Mouse (Mus musculus) liver, embryonic 14.5 days (tissue): ENCODE measurements around the gene Gja5. TPM values are rescaled to one million over a fixed set of nuclear protein-coding genes. Genes with fewer than 3 reads are reported as not detected.
A peak's percentile ranks its signal among the peaks of the same experiment; 100 is the strongest.
"Not testable (repeated sequence)": the region's sequence is repeated elsewhere in the genome, so short reads cannot be mapped to it uniquely, and the experiment has no call there.

Experiments
- ATAC-seq: fragments of 200-750 bp; cut with Nextera tagmentation; 2 replicates; pipeline ENCODE4 v1.8.0; 2017; ENCODE audit warnings: moderate number of reproducible peaks, mild to moderate bottlenecking, moderate library complexity; ENCODE audit not compliant: insufficient read depth
- DNase-seq, 3 experiments: peaks; one replicate each; pipeline ENCODE4 v3.0.0-alpha.2; 2012 to 2013; ENCODE audit warnings: low read depth in 3 of 3, low spot score in 3 of 3
- H3K27ac ChIP-seq: fragments of 300-500 bp; sonication (generic); 2 replicates; pipeline ENCODE4 v1.5.1; 2014; ENCODE audit warnings: moderate library complexity, mild to moderate bottlenecking, control low read depth, inconsistent platforms
- H3K27me3 ChIP-seq: fragments of 300-500 bp; sonication (generic); 2 replicates; pipeline ENCODE4 v1.6.1; 2014; ENCODE audit warnings: mild to moderate bottlenecking, low read length, moderate library complexity; ENCODE audit not compliant: control insufficient read depth, insufficient read depth
- H3K36me3 ChIP-seq: fragments of 300-500 bp; sonication (generic); replicated peaks from 2 replicates; pipeline ENCODE4 v1.6.1; 2014; ENCODE audit warnings: low read depth; ENCODE audit not compliant: control insufficient read depth, insufficient read depth
- H3K4me1 ChIP-seq, 2 experiments: fragments of 200-500 bp in 1 of 2; fragments of 300-500 bp in 1 of 2; sonication (generic) in 1 of 2; replicated peaks; 2 replicates each; pipeline ENCODE4 v1.6.1; 2012 to 2014; ENCODE audit warnings: antibody characterized with exemption in 1 of 2, inconsistent platforms in 1 of 2, low read length in 1 of 2; ENCODE audit not compliant: control insufficient read depth in 2 of 2, insufficient read depth in 2 of 2
- H3K4me2 ChIP-seq: fragments of 300-500 bp; sonication (generic); 2 replicates; pipeline ENCODE4 v1.6.1; 2014; ENCODE audit warnings: low read depth, mild to moderate bottlenecking, control low read depth, moderate library complexity
- H3K4me3 ChIP-seq, 2 experiments: fragments of 200-500 bp in 1 of 2; fragments of 300-500 bp in 1 of 2; sonication (generic) in 1 of 2; 2 replicates each; pipeline ENCODE4 v1.5.1; 2012 to 2014; ENCODE audit warnings: low read depth in 2 of 2, low read length in 2 of 2, mild to moderate bottlenecking in 2 of 2, control low read depth in 1 of 2, inconsistent platforms in 1 of 2, moderate library complexity in 1 of 2; ENCODE audit not compliant: insufficient read depth in 1 of 2
- H3K9ac ChIP-seq: fragments of 300-500 bp; sonication (generic); replicated peaks from 2 replicates; pipeline ENCODE4 v1.6.1; 2014; ENCODE audit warnings: mild to moderate bottlenecking, control low read depth, moderate library complexity
- H3K9me3 ChIP-seq: fragments of 300-500 bp; sonication (generic); 2 replicates; pipeline ENCODE4 v1.6.1; 2016; ENCODE audit warnings: low read length, mixed read lengths; ENCODE audit not compliant: control insufficient read depth
- CTCF ChIP-seq: IDR thresholded peaks from 2 replicates; pipeline ENCODE4 v1.5.1; 2016; ENCODE audit warnings: antibody characterized with exemption, low read depth, control low read depth
- EP300 ChIP-seq: IDR thresholded peaks from 2 replicates; pipeline ENCODE4 v1.6.1; 2016; ENCODE audit warnings: antibody characterized with exemption, low read depth
- WGBS: fragments of 180-500 bp; shearing (Covaris S2); extraction: QIAGEN DNeasy Blood & Tissue Kit; methylation state at CpG from one replicate; pipeline ENCODE4 v1.1.7; 2014; ENCODE audit not compliant: insufficient replicate concordance; 5-methylcytosine and 5-hydroxymethylcytosine counted together
- polyA plus RNA-seq, 2 experiments: library from polyadenylated mRNA; depleted of rRNA in 1 of 2; stranded (reverse) in 1 of 2; unstranded in 1 of 2; fragments of >200 nt; fragmentation: Nextera tagmentation in 1 of 2; extraction: Ambion mirVana in 1 of 2; gene quantifications; 2 replicates each; pipeline versions ENCODE4 v1.2.1 to v1.2.3; 2012 to 2014

Gja5 gene
- polyA plus RNA-seq, 2 experiments, result 0.58 to 1.5 TPM

- DNase-seq, result no peak
- no peaks in the 10 kb centered on the region for H3K27me3 ChIP-seq
- no peaks in the 10 kb centered on the region for H3K9me3 ChIP-seq
- H3K27ac ChIP-seq, result no peak overlapping the region
- H3K4me3 ChIP-seq, result no peak overlapping the region
- no peaks in the 10 kb centered on the region for H3K36me3 ChIP-seq
- no peaks in the 10 kb centered on the region for H3K4me1 ChIP-seq
- no peak overlapping the region for H3K9ac ChIP-seq
- no peak overlapping the region for H3K4me2 ChIP-seq
- WGBS, result 51% methylated on average over 6 of the region's 6 CpGs
- no peak for TF ChIP-seq EP300
- no peak for TF ChIP-seq CTCF
- ATAC-seq, result no peak
Measured at GRCm38 (mm10) chr3:97064046-97064445, 159.6 kb downstream of the Gja5 start.

DNA sequence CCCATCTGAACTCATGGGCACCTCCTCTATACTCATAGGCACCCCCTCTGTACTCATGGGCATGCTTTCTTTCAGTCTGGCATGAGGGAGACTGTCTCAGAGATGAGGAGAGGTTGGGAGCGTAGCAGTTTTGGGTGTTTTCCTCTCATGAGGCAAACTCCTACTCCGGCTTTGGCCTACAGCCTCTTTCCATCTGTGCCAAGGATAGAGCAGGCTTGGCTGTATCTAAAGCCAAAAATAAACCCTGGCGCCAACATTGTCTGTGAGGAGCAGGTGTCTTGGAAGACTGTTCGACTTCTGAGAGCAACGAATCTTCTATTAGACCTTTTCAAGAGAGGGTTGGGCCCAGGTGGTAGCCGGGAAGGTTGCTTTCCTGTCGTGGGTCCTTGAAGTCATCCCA, 165.1 kb downstream of the Gja5 start:
- not testable (repeated sequence) for H3K36me3 ChIP-seq, H3K4me1 ChIP-seq, H3K27ac ChIP-seq, H3K4me2 ChIP-seq, H3K27me3 ChIP-seq, ATAC-seq, H3K9ac ChIP-seq, DNase-seq, H3K4me3 ChIP-seq, H3K9me3 ChIP-seq
- WGBS, result 66% methylated on average over 6 of the region's 7 CpGs

- H3K27ac ChIP-seq, H3K27me3 ChIP-seq, H3K9ac ChIP-seq, DNase-seq, ATAC-seq, H3K4me2 ChIP-seq, H3K4me3 ChIP-seq, H3K4me1 ChIP-seq, H3K9me3 ChIP-seq, H3K36me3 ChIP-seq: not testable (repeated sequence)
- 58% methylated on average over 9 of the region's 9 CpGs for WGBS
Measured at GRCm38 (mm10) chr3:97071916-97072315, 167.4 kb downstream of the Gja5 start.

- ATAC-seq, DNase-seq: not testable (repeated sequence)
Measured at GRCm38 (mm10) chr3:97072361-97072760, 167.9 kb downstream of the Gja5 start.

GRCm38 (mm10) chr3:97075744-97076350, 171.4 kb downstream of the Gja5 start:
- H3K36me3 ChIP-seq, ATAC-seq: not testable (repeated sequence)

More at GRCm38 (mm10) chr3:97072361-97072760, 167.9 kb downstream of the Gja5 start:
- not testable (repeated sequence) for H3K36me3 ChIP-seq, H3K4me2 ChIP-seq, H3K4me3 ChIP-seq, H3K9me3 ChIP-seq, H3K4me1 ChIP-seq, H3K27ac ChIP-seq, H3K27me3 ChIP-seq, H3K9ac ChIP-seq
- WGBS, result 54% methylated on average over 5 of the region's 5 CpGs

GRCm38 (mm10) chr3:97076412-97076811, 171.9 kb downstream of the Gja5 start:
- Histone ChIP-seq H3K9me3 (no peaks in the 10 kb centered on the region), H3K27ac (no peak overlapping the region), H3K4me2 (no peak overlapping the region), H3K4me1 (no peaks in the 10 kb centered on the region; a peak in 1 of 4 replicates), H3K27me3 (no peaks in the 10 kb centered on the region), H3K9ac (no peak overlapping the region), H3K36me3 (no peaks in the 10 kb centered on the region), H3K4me3 (no peak overlapping the region; a peak in 1 of 4 replicates)
- peak; percentile 65 for TF ChIP-seq CTCF
- TF ChIP-seq EP300, result no peak
- ATAC-seq, result no peak
- no peak for DNase-seq
- 26% methylated on average over 6 of the region's 6 CpGs for WGBS

More at GRCm38 (mm10) chr3:97075744-97076350, 171.4 kb downstream of the Gja5 start:
- not testable (repeated sequence) for H3K9me3 ChIP-seq, H3K4me3 ChIP-seq, H3K27me3 ChIP-seq, H3K27ac ChIP-seq, H3K4me2 ChIP-seq, H3K4me1 ChIP-seq, DNase-seq, H3K9ac ChIP-seq
- 23% methylated on average over 2 of the region's 11 CpGs for WGBS
